Mouse (Mus musculus): Measurements from ENCODE around the gene Pax7.

The Pax7 gene

DNA sequence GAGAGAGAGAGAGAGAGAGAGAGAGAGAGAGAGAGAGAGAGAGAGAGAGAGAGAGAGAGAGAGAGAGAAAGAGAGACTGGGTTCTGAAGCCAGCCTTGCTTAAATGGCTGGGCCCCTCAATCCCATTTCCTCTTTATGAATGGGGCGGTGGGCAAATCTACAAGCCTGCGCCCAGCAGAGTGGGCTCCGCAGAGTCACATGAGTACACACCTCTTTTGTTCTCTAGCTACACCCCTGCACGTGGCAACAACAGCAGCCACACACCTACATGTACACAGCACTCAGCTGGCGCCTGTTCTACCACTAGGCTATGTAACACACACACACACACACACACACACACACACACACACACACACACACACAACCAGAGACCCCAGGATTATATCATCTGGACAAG is 21.9 kb downstream of the Pax7 start:
- no peak for DNase-seq (ENCODE audit: low spot score)

DNA sequence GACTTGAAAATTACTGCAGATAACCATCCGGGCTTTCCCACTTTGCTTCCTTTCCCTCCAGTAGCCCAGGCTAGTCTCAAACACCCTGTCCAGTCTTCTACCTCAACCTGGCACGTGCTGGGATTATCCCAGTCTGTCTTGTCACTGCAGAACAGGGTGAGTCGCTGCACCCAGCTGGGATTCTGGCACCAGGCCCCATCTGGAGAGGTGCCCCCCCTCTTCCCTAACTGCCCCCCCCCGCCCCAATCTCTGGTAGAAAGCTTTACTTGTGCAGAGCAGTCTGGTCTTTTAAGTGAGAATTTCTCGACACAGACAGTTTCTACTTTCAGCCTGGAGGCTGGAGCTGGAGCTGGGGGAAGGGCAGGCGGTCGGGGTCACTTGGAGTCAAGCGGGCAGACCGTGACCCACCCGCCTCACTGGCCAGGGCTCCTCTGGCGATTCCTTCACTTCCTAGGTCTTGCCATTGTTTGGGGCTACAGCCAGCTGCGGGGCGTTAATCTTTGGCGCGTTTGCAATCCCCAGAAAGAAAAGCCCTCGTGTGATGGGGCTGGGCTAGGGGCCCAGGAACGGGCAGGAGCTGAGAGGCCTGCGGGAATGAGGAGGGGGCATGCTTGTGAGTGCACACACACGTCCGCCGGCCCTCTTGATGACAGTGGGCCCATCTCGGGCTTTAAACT is 22.4 kb downstream of the Pax7 start:
- DNase-seq (ENCODE audit: low spot score) = no peak

DNA sequence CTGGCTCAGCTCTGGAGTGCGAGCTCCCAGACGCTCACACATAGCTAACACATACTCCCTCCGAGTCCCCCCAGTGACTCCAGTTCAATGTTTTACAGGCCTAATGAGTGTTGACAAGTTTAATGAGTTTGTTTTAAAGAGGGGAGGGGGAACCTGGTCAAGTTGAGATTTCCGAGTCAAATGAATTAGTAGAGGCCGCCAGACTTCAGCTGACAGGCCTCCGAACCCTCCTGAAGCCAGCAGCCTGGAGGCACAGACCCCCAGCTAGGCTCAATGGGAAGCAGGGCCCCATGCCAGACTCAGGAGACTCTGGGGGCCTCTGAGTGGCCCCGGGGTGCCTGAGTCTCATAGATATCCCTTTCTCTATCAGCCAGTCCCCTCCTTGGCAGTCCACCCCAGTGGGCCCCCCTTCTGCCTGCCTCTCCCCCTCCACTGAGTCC is 23.9 kb downstream of the Pax7 start:
- no peak for DNase-seq (ENCODE audit: low spot score)

DNA sequence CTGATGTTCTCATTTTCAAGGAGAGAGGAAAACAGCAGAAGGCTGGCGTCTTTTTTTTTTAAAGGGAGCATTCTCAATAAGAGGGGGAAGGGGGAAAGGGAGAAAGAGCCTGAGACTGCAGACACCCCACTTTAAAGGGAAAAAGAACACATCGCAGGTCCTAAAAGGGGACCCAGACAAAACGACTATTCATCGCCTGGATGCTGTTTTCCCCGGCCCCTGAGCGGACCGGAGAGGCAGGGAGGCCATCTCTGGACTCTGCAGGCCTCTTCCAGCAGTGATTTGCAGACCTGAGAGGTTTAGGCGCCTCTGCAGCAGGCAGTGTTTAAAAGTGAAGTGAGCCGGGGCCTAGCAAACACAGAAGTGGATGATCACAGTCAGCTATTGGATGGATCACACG is 25.5 kb downstream of the Pax7 start:
- no peak for DNase-seq (ENCODE audit: low spot score)

DNA sequence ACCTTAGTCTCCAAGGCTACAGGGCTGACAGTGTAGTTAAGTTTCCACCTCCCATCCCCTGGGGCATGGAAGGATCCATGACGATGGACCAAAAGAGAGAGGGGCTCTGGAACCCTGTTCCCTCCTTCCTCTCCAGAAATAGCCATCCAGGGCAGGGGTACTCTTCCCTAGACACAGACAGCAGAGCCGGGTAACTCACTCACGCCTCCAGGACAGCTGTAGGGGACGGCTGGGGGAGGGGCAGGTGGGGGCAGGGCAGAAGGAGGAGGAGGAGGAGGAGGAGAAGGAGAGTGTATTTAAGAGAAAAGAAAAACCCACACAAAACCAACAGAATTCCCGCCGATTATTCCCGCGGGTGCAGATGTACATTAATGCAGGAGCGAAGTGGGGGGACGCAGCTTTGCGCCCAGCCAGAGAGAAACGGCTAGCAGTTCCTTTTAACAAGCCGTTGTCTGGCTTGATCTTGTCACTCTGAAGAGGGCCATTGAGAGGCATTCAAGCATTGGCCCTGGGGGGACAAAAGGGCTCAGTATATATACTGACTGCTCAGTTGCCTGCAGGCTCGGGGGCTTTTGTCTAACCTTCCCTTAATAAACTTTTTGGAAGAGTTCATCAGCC is 26.0 kb downstream of the Pax7 start:
- no peak for DNase-seq (ENCODE audit: low spot score)

DNA sequence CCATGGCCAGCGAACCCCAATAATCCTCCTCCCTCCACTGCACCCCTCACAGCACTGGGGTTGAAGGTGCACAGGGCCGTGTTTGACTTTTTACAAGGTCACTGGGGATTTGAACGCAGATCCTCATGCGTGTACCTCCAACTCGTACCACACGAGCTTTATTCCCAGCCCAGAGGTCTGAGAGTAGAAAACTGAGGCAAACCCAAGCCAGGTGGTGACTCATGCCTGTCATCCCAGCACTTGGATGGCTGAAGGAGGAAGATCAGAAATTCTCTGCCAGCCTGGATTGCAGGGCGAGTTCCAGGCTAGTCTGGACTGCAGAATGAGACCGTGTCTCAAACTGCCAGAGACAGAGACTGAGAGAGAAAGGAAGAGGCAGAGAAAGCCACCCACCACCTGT is 28.4 kb downstream of the Pax7 start:
- DNase-seq (ENCODE audit: low spot score) = no peak

DNA sequence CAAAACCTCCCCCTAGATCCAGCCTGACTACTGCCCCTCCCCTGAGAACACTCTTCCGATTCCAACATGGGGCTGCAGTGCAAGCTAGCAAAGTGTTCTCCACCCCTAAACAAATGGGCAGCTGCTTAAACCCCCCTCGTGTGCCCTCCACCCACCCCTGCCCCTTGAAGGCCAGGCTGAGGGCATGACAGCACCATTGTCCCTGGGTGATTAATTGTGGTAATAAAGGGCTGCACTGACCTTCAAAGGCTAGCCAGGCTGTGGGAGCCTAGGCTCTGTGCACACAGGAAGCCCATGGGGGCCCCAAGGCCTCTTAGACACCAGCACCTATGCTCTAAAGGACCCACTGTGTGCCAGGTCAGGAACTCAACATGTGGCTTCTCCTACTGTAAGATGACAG is 29.3 kb downstream of the Pax7 start:
- DNase-seq (ENCODE audit: low spot score) = no peak

DNA sequence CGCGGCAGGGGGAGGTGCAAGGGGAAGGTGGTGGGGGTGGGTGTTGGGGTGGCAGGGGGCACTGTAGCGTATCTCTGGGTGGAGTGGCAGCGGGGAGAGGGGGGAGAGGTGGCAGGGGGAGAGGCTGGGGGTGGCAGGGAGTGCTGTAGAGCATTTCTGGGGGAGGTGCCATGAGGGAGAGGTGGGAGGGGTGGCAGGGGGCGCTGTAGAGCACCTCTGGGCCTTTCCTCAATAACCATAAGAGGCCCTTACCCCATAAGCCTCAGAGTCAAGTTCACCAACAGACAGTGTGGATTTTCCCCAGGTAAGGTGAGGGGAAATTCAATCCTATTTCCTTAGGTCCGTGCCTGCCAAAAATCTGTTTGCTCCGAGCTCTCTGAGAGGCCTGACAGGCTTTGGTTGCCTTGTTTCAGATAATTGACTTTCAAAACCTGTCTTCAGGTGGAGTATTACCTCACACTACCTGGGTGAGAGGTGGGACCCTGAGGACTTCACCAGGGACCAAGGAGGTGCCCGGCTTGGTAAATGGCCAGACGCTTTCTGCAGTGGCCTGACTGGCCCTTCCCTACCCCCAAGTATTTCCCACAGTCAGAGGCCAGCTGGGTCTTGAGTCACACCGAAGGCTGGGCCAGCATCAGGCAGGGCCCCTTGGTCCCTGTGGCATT is 33.8 kb downstream of the Pax7 start:
- DNase-seq (ENCODE audit: low spot score) = no peak

DNA sequence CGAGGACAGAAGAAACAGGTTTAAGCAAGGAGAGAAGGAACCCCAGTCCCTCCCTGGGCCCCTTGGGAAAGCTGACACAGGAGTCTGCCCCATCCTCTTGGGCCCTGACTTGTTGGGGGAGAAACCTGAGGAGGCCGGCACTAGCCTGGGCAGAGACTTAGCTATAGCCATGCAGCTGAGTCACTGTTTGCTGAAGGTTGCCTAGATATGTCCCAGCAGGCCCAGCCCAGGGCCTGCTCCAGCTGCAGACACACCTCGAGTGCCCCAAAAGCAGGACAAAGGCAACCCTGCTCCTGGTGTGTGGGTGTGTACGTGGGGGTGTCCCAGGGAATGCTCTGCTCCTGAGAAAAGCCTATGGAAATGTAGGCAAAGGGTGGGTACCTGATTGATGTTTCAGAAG is 36.0 kb downstream of the Pax7 start:
- DNase-seq (ENCODE audit: low spot score) = peak; percentile 36

DNA sequence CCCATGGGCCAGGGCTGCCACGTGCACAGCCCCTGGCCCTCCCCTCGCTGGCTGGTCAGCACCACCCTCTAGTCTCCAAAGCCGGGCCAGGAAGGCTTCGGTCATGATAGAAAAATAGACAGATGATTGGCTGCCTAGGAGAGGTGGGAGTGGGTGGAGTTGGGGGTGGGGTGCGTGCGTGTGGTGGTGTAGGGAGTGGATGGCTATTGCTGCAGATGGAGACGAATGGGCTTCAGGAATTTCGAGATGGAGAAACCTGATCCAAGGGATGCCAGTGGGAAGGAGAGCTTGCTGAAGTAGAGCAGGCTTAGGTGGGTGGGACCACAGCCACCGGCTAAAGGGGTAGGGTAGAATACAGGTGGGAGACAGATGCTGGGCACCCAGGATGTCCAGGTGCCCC is 37.2 kb downstream of the Pax7 start:
- DNase-seq (ENCODE audit: low spot score) = no peak

DNA sequence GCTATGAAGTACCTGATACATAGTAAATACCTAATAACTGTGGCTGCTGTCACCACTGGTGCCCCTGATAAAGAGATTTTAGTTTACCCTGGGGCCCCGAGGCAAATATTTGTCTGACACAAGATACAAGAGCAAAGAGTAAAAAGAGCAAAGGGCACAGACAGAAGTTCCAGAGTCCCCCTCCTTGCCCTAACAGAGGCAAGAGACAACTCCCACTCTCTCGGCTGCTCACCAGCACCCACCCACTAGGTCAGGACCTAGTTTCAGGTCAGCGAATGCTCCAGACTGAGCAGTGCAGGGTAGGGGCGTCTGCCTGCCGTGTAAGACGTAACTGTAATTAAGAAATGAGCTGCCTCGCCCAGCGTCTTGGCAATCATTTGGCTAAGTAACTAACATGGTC is 42.2 kb downstream of the Pax7 start:
- DNase-seq (ENCODE audit: low spot score) = no peak

DNA sequence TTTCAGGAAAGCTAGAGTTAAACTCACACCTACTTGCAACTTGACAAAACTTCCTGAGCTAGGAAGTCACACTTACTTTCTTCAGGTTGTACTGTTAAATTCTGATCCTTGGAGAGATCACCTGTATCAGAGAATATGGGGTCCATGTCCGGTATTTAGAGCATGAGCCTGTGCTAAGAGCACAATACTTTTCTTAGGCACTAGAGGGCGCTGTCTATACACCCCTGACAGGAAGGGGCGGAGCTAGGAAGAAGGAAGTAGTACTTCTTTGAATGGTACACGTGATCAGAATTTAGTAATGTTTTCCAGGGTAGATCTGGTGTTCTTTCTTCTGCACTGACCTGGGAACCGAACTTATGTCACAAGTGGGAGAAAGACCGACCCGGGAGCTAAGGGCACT is 43.6 kb downstream of the Pax7 start:
- DNase-seq (ENCODE audit: low spot score) = no peak

DNA sequence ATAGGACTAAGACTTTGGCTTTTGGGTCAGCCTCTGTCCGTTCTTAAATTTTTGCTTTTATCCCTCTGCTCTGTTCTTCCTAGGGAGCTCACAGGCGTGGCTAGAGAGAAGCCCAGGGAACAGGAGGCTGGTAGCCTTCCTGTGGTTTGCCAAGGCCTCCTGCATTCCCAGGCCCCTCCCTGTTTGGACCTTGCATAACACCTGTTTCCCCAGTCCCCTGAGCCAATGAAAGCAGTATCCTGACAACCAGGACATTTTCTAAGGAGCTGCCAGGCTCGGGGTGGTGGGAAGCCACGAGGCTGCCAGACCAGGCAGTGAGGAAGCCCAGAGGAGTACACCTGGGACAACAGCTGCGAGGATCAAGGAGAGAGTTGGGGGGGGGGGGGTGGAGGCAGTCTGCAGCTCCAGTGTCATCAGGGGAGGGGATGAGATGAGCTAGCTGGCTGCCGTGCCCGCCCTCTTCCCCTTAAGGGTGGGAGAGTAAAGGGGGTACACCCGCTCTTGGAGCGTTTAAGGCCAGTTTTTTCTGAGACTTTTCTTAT is 50.3 kb downstream of the Pax7 start:
- no peak for DNase-seq (ENCODE audit: low spot score)

DNA sequence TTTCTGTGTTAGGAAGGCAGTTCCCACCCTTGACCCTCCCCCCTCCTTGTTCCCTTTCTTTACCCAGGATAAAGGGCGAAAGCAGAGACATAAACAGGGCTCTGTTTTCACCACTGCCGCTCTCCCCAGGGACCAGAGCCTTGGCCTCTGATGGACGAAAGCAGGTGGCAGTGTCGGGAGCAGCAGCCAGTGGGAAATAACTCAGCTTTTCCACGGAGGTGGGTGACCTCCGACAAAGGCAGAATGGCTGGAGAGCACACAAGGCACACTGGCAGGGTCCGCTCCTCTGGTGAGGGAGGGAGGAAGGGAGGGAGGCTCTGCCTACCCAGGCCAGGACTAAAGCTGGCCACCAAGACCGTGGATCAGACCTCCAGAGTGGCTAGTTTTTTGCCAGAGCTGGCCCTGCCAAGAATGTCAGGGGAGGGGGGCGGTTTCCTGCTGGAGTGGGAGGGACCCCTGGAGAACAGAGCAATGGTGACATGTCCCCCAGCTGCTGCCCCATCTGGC is 62.1 kb downstream of the Pax7 start:
- no peak for DNase-seq (ENCODE audit: low spot score)

DNA sequence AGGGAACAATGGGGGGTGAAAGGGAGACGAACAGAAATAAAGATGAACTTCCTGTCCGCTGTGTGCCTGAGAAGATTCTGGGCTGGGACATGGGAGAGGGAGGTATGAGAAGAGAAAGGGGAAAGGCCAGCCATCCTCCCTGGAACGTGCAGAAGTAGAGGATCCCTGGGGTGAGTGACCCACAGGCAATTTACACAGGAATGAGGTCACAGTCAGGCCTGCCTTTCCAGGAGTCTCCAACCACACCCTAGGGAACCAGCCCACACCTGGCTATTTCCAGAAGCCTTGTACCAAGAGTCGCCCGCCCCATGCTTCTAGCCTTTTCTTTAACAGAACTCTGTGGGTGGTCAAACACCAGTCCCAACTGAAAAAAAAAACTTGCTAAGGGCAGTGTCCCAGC is 65.5 kb downstream of the Pax7 start:
- no peak for DNase-seq (ENCODE audit: low spot score)

DNA sequence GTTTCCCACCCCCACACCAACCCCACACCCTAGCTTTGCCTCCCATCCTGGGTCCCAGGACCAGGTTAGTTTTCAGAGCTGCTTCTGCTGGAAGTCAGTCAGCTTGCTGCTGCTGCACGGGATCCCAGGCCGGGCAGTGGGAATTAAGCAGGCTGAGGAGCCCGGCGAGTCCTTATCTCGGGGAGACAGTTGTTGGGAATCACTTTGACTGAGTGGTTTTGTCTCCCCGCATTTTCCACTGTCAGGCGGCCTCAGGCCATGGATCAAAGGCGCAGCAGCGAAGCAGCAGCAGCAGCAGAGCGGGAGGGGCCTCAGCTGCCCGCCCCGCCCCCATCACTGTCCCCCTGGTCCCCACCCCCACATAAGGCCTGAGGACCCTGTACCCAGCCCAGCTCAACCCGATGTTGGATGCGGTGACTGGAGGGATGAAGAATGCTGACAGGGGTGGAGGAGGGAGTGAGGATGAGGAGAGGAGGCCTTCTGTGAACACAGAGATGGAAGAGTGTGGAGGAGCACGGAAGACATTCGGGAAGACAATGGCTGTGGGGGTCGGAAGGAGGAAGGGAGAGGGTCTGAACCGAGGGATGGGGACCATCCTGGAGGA is 66.1 kb downstream of the Pax7 start:
- no peak for DNase-seq (ENCODE audit: low spot score)

DNA sequence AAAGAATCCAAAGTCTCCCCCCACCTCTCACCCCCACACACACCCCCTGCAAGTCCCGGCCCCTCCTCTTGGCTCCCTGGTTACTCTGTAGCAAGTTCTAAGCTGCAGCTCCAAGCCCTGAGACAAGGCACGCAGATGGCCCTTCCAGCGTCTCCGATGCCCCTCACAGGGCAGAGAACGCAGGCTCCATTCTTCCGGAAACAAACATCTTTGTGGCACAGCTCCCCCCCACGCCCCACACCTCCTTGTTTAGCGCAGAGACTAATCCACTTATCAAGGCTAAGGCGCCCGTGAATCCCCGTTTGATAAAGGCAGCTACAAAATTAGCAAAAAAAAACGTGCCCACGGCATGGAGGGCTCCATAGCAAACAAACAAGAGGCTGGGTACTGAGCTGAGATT is 71.4 kb downstream of the Pax7 start:
- no peak for DNase-seq (ENCODE audit: low spot score)

DNA sequence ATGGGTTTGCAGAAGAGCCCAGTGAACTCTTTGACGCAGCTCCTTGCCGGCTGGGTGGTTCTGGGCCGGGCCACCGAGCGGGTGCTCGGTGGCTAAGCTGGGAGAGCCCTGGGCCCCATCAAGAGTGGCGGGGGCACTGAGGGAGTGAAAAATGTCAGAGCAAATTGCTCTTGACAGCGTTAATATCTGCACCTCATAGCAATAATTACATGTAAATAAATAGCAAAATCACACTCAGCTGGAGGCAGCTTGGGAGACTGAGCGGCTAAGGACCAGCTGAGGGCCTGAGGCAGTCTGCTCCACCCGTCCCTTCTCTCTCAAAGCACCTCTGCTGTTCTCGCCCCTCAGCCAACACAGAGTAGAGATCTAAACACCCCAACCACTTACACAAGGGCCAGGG is 72.6 kb downstream of the Pax7 start:
- no peak for DNase-seq (ENCODE audit: low spot score)

DNA sequence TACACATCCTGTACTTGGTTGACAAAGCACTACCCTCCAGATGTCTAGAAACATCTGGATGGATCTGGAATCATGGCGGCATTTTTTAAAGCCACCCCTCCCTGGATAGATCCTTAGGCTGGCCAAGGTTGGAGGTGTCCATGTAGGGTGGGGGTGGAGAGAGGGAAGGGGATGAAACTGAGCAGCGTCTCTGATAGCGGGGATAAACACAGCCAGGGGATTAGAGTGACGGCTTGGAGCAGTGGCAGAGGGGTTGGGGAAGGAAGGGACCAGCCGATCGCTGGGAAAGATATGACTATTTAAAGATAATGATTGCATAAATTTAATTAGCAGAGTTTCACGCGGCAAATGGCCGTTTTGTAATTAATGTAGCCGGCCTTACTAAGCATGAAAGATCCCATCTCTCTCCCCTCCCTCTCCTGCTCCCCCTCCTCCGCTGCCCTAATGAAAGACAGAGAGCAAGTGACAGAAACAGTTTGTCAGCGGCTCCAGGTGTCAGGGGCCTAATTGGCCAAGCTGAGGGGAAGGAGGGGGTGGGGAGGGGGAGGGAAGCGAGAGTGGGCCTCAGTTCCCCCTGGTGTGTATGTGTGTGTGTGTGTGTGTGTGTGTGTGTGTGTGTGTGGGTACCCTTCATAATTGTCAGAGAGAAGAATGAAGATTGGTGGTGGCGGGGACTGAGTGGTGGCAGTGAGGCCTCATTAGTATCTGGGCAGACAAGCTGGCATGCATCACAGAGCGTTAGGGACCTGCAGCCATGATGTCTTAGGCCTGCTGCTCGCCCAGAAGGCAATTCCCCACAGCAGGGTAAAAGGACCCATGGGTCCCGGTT is 74.6 kb downstream of the Pax7 start:
- DNase-seq (ENCODE audit: low spot score) = no peak

DNA sequence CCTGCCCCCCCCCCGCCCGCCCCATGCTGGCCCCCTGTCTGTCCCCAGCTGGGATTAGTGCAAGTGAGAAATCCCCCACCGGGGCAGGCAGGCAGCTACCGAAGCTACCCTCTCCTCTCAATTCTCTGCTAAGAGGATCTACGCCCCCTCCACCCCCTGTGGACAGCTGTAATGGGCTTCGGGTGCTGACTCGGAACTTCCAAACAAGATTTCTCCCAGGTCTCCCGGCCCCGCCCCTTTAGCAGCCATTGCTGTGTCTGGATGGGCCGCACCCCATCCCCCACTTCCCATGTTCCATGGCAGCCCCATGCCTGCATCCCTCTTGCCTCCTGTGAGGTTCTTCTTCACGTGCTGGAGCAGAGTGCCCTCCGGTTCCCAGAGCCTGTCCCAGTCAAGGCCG is 76.4 kb downstream of the Pax7 start:
- no peak for DNase-seq (ENCODE audit: low spot score)

DNA sequence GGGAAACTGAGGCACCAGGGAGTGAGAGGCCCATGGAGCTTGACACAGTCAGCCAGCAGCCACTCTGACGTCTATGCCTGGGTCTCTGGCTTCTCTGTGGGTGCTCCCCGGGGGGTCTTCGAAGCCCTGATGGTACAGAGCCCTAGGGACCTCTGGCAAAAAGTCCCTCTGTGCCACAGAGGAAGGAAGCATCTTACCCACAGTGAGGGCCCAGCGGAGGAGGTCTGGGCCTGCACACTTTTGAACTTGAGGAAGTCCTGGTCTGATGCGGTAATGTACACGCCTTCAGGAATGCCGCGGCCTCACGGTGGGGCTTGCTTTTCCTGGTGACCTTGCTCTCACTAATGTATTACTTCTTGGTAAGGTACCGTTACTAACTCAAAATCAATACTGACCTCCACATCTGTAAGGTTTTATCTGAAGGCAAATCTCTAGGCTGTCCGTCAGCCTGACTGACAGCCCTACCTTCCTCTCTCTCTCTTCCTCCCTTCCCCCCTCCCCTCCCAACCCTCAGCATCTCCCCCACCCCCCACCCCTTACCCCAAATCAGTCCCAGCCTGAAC is 79.1 kb downstream of the Pax7 start:
- no peak for DNase-seq (ENCODE audit: low spot score)

DNA sequence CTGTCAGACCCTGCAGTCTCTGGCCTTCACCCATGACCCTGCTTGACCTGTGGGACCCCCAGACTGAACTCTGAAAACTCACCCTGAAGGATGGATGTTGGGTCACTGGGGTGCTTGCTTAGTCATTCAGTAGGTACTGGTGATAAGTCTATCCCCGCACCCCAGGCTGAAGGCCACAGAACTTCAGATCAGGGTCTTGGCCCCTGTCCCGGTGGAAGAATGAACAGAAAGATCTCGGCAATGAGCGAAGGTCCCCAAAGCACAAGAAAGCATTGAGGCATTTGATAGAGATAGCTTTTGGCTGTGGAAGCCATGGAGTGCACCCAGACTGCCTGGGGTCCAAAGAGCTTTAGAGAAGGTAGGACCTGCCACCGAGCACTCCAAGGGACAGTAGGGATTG is 82.4 kb downstream of the Pax7 start:
- DNase-seq (ENCODE audit: low spot score) = no peak

Measured in urinary bladder, postnatal 25 days (tissue).